In the genomic region with DNA sequence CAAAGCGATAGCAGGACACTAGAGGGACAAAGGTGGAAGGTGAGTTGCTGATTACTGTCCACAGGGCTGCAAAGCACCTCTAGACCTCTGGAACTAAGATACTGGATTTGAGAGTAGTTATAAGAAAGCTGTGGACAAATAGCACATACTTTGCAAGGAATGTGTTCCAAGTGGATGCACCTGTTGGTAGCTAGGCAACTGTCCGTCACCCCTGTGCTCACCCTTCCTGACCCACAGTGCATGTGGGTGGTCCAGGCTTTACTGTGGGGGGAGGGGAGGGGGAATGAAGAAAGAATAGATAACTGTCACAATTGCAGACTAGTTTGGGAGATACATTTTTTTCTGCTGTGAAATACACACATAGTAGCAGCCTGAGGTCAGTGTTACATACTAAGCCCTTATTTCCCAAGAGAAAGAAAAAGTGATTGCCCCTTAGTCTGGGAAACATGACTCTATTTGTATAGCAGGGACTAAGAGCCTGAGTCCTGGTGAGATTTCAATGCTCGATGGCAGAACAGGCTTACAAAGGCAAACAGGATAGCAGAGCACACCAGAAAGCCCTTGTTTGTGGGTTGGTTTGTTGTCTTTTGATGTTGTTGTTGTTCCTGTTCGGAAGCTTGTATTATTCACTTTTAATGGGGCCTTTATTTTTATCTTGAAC, we compare ENCODE assay signal across 13 mouse cellular contexts. TPM values are rescaled to one million over a fixed set of nuclear protein-coding genes. Genes with fewer than 3 reads are reported as not detected.
DNase-seq lines count a peak whose midpoint lies in the region; ATAC-seq and TF ChIP-seq lines count a peak whose summit lies in the region.
"Had no signal": no experiment of that assay in that cellular context is flagged by ENCODE, and none has a peak within 500 bp of the region (broad histone marks: within the 10 kb centered on the region; RNA-seq: fewer than 3 reads in every experiment).

No protein-coding gene starts in this region.

- no peak overlapping the region for H3K9ac ChIP-seq in heart, embryonic 16.5 days (ENCODE audit: low read length)
- H3K9ac ChIP-seq in limb, embryonic 14.5 days (ENCODE audit: low read depth, low read length, severe bottlenecking) = no peak overlapping the region
- H3K9ac ChIP-seq in embryonic facial prominence, embryonic 14.5 days (ENCODE audit: low read depth, low read length) = no peak overlapping the region
- H3K9ac ChIP-seq: hindbrain, embryonic 12.5 days; lung, embryonic 15.5 days; neural tube, embryonic 13.5 days had no signal

- no peaks in the 10 kb centered on the region for H3K9me3 ChIP-seq in heart, embryonic 16.5 days (replicated peaks; ENCODE audit: control insufficient read depth, low read length)
- H3K9me3 ChIP-seq in limb, embryonic 14.5 days (ENCODE audit: control insufficient read depth, low read length) = no peaks in the 10 kb centered on the region
- no peaks in the 10 kb centered on the region for H3K9me3 ChIP-seq in limb, embryonic 10.5 days (replicated peaks)
- no peaks in the 10 kb centered on the region for H3K9me3 ChIP-seq in embryonic facial prominence, embryonic 14.5 days (ENCODE audit: control insufficient read depth, low read length)
- H3K9me3 ChIP-seq: hindbrain, embryonic 12.5 days; lung, embryonic 15.5 days; neural tube, embryonic 13.5 days had no signal

- ATAC-seq in heart, embryonic 16.5 days (replicated peaks; ENCODE audit: extremely low read depth, insufficient read depth, low FRiP score) = peak; percentile 50; the same call in 1 of the 2 replicates
- peak; percentile 60; the same call in 1 of the 2 replicates for ATAC-seq in limb, embryonic 14.5 days (ENCODE audit: low FRiP score, low read depth)
- ATAC-seq in embryonic facial prominence, embryonic 14.5 days (ENCODE audit: low read depth) = no peak
- ATAC-seq: intestine, embryonic 16.5 days had no signal

- no peaks in the 10 kb centered on the region for H3K36me3 ChIP-seq in heart, embryonic 16.5 days (ENCODE audit: control insufficient read depth, insufficient read depth)
- H3K36me3 ChIP-seq in limb, embryonic 14.5 days (ENCODE audit: control insufficient read depth, insufficient read depth, low read length) = no peaks in the 10 kb centered on the region
- no peaks in the 10 kb centered on the region for H3K36me3 ChIP-seq in limb, embryonic 10.5 days
- H3K36me3 ChIP-seq in embryonic facial prominence, embryonic 14.5 days (ENCODE audit: control insufficient read depth, insufficient read depth, low read length) = no peaks in the 10 kb centered on the region
- H3K36me3 ChIP-seq: hindbrain, embryonic 12.5 days; lung, embryonic 15.5 days; neural tube, embryonic 13.5 days had no signal

- peak overlapping the region; percentile 22 for H3K4me2 ChIP-seq in heart, embryonic 16.5 days (ENCODE audit: low read depth, low read length)
- no peak overlapping the region for H3K4me2 ChIP-seq in limb, embryonic 14.5 days (replicated peaks; ENCODE audit: low read depth, low read length, severe bottlenecking)
- no peak overlapping the region for H3K4me2 ChIP-seq in embryonic facial prominence, embryonic 14.5 days (ENCODE audit: low read depth, low read length)
- H3K4me2 ChIP-seq: hindbrain, embryonic 12.5 days; lung, embryonic 15.5 days; neural tube, embryonic 13.5 days had no signal

- peaks cover 19% of the 10 kb centered on the region for H3K4me1 ChIP-seq in heart, embryonic 16.5 days (ENCODE audit: control insufficient read depth, insufficient read depth, low read length)
- H3K4me1 ChIP-seq in limb, embryonic 14.5 days (ENCODE audit: control insufficient read depth, insufficient read depth, low read length) = no peaks in the 10 kb centered on the region
- H3K4me1 ChIP-seq in limb, embryonic 10.5 days = 0 out of 2 replicates have a peak, but pooled peaks cover 5% of the 10 kb centered on the region
- no peaks in the 10 kb centered on the region for H3K4me1 ChIP-seq in embryonic facial prominence, embryonic 14.5 days (ENCODE audit: control insufficient read depth, insufficient read depth, low read length)

- H3K4me3 ChIP-seq in heart, embryonic 16.5 days (ENCODE audit: low read length) = no peak overlapping the region
- H3K4me3 ChIP-seq in limb, embryonic 14.5 days (replicated peaks; ENCODE audit: low read length) = no peak overlapping the region
- H3K4me3 ChIP-seq in limb, embryonic 10.5 days = no peak overlapping the region
- H3K4me3 ChIP-seq in embryonic facial prominence, embryonic 14.5 days (ENCODE audit: low read depth, low read length) = no peak overlapping the region
- H3K4me3 ChIP-seq: hindbrain, embryonic 12.5 days; lung, embryonic 15.5 days; neural tube, embryonic 13.5 days had no signal

- H3K27ac ChIP-seq in heart, embryonic 16.5 days (ENCODE audit: low read length) = peak overlapping the region; percentile 75
- no peak overlapping the region for H3K27ac ChIP-seq in limb, embryonic 14.5 days (replicated peaks; ENCODE audit: low read depth, low read length)
- no peak overlapping the region for H3K27ac ChIP-seq in limb, embryonic 10.5 days
- H3K27ac ChIP-seq in embryonic facial prominence, embryonic 14.5 days (replicated peaks; ENCODE audit: low read depth, low read length) = no peak overlapping the region
- H3K27ac ChIP-seq: hindbrain, embryonic 12.5 days; neural tube, embryonic 13.5 days had no signal

- WGBS in heart, embryonic 16.5 days = 32% methylated on average over 4 of the region's 4 CpGs
- 57% methylated on average over 4 of the region's 4 CpGs for WGBS in limb, embryonic 14.5 days
- 56% methylated on average over 4 of the region's 4 CpGs for WGBS in limb, embryonic 10.5 days
- WGBS in embryonic facial prominence, embryonic 14.5 days = 41% methylated on average over 4 of the region's 4 CpGs

- DNase-seq in heart, adult 11 months = no peak
- DNase-seq in limb, embryonic 14.5 days (ENCODE audit: low spot score) = no peak
- DNase-seq in limb, embryonic 10.5 days (ENCODE audit: low spot score) = no peak
- peak; percentile 46 for DNase-seq in embryo, embryonic 10 days (ENCODE audit: low spot score)
- peak; percentile 9 for DNase-seq in embryonic facial prominence, embryonic 14.5 days (ENCODE audit: low spot score)
- DNase-seq in testis, postnatal 14 days (ENCODE audit: low spot score) = no peak
- DNase-seq: gastrocnemius, postnatal 10 days; thymus, postnatal 36 days had no signal

- H3K27me3 ChIP-seq in heart, embryonic 16.5 days (ENCODE audit: control insufficient read depth, insufficient read depth, low read length) = no peaks in the 10 kb centered on the region
- H3K27me3 ChIP-seq in limb, embryonic 14.5 days (ENCODE audit: control insufficient read depth, insufficient read depth, low read length) = no peaks in the 10 kb centered on the region
- H3K27me3 ChIP-seq in limb, embryonic 10.5 days (ENCODE audit: low read depth, poor library complexity, severe bottlenecking) = no peaks in the 10 kb centered on the region
- H3K27me3 ChIP-seq in embryonic facial prominence, embryonic 14.5 days (replicated peaks; ENCODE audit: control insufficient read depth, insufficient read depth, low read length) = no peaks in the 10 kb centered on the region
- H3K27me3 ChIP-seq: hindbrain, embryonic 12.5 days; lung, embryonic 15.5 days; neural tube, embryonic 13.5 days had no signal

- TF ChIP-seq POLR2A in limb, embryonic 14.5 days (IDR thresholded peaks at IDR 0.05; ENCODE audit: borderline replicate concordance, extremely low read depth, insufficient read depth, insufficient read length) = no peak

RNA-seq across cellular contexts. Expression of a gene that starts 5.4 kb away (rescaled TPM):
- 8.2 and 12.3 TPM in 2 replicates for polyA plus RNA-seq in heart, embryonic 16.5 days (2015; fragmentation: Nextera tagmentation; extraction: Ambion mirVana)
- polyA plus RNA-seq in limb, embryonic 14.5 days (2012; rRNA removed) = 3.6 and 4.1 TPM in 2 replicates
- polyA plus RNA-seq in limb, embryonic 14.5 days (2014; fragmentation: Nextera tagmentation; extraction: Ambion mirVana) = 5.1 and 5.2 TPM in 2 replicates
- polyA plus RNA-seq in limb, embryonic 10.5 days (2016; fragmentation: Nextera tagmentation; extraction: Ambion mirVana) = 1.3 TPM in 2 replicates
- polyA plus RNA-seq in embryonic facial prominence, embryonic 14.5 days (2014; fragmentation: Nextera tagmentation; extraction: Ambion mirVana) = 10.5 and 16.7 TPM in 2 replicates

RNA-seq across cellular contexts. Expression of a gene that starts 5.4 kb away (rescaled TPM):
- 4.2 and 6.4 TPM in 2 replicates for polyA plus RNA-seq in heart, embryonic 16.5 days (2015; fragmentation: Nextera tagmentation; extraction: Ambion mirVana)
- 2.2 and 2.3 TPM in 2 replicates for polyA plus RNA-seq in limb, embryonic 14.5 days (2012; rRNA removed)
- 2.3 and 2.9 TPM in 2 replicates for polyA plus RNA-seq in limb, embryonic 14.5 days (2014; fragmentation: Nextera tagmentation; extraction: Ambion mirVana)
- polyA plus RNA-seq in limb, embryonic 10.5 days (2016; fragmentation: Nextera tagmentation; extraction: Ambion mirVana) = 0.05 and 0.50 TPM in 2 replicates
- 4.4 and 5.7 TPM in 2 replicates for polyA plus RNA-seq in embryonic facial prominence, embryonic 14.5 days (2014; fragmentation: Nextera tagmentation; extraction: Ambion mirVana)

RNA-seq across cellular contexts. Expression of a gene that starts 22.5 kb away (rescaled TPM):
- polyA plus RNA-seq in heart, embryonic 16.5 days (2015; fragmentation: Nextera tagmentation; extraction: Ambion mirVana) = 112 TPM in 2 replicates
- polyA plus RNA-seq in limb, embryonic 14.5 days (2012; rRNA removed) = 68.2 and 84.4 TPM in 2 replicates
- 120 and 123 TPM in 2 replicates for polyA plus RNA-seq in limb, embryonic 14.5 days (2014; fragmentation: Nextera tagmentation; extraction: Ambion mirVana)
- 143 and 156 TPM in 2 replicates for polyA plus RNA-seq in limb, embryonic 10.5 days (2016; fragmentation: Nextera tagmentation; extraction: Ambion mirVana)
- 112 and 113 TPM in 2 replicates for polyA plus RNA-seq in embryonic facial prominence, embryonic 14.5 days (2014; fragmentation: Nextera tagmentation; extraction: Ambion mirVana)

RNA-seq across cellular contexts. Expression of a gene that starts 25.7 kb away (rescaled TPM):
- 11.5 and 12.4 TPM in 2 replicates for polyA plus RNA-seq in heart, embryonic 16.5 days (2015; fragmentation: Nextera tagmentation; extraction: Ambion mirVana)
- polyA plus RNA-seq in limb, embryonic 14.5 days (2012; rRNA removed) = 14.8 and 15.4 TPM in 2 replicates
- 16.8 and 22.4 TPM in 2 replicates for polyA plus RNA-seq in limb, embryonic 14.5 days (2014; fragmentation: Nextera tagmentation; extraction: Ambion mirVana)
- polyA plus RNA-seq in limb, embryonic 10.5 days (2016; fragmentation: Nextera tagmentation; extraction: Ambion mirVana) = 35.8 and 40.1 TPM in 2 replicates
- polyA plus RNA-seq in embryonic facial prominence, embryonic 14.5 days (2014; fragmentation: Nextera tagmentation; extraction: Ambion mirVana) = 18.3 and 19.6 TPM in 2 replicates

Comparison
In these comparisons a context has a peak if more than half of its experiments do, and no peak if none do; other contexts are left out.
1. DNase-seq: peak in embryo, embryonic 10 days (single experiment) and embryonic facial prominence, embryonic 14.5 days (single experiment); none in heart, adult 11 months (single experiment), limb, embryonic 14.5 days (single experiment), limb, embryonic 10.5 days (single experiment) and testis, postnatal 14 days (single experiment).